Mouse (Mus musculus) cerebellum, postnatal 14 days (tissue): Measurements from ENCODE around the gene Apc2.
A peak's percentile ranks its signal among the peaks of the same experiment; 100 is the strongest.
"Not testable (repeated sequence)": the region's sequence is repeated elsewhere in the genome, so short reads cannot be mapped to it uniquely, and the experiment has no call there.

Source experiments
- DNase-seq, 2 experiments: peaks; one replicate each; pipeline ENCODE4 v3.0.0; 2021; ENCODE audit warnings: mixed read lengths in 2 of 2

Gene Apc2

GRCm38 (mm10) chr10:80344131-80344661 lies 48.4 kb downstream of the Apc2 start:
- DNase-seq, result no peak

DNA sequence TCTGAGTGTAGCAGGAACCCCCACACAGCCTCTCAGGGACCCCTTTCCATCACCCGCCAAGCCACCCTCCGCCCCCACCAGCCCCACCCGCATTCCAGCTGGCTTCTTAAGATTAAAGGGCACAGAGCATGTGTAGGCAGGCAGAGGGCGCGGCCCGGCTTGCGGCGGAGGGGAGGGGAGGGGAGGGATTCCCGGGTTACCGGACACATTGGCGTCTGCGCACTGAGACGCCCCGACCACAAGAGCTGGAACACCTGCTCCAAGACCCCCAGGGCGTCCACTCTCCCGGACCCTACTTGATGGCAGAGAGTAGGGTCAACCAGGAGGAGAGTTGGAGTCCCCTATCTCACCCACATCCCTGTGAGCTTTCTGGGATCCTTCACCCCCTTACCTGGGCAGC lies 49.3 kb downstream of the Apc2 start:
- DNase-seq, result no peak

- not testable (repeated sequence) for DNase-seq
These were observed 50.2 kb downstream of the Apc2 start for GRCm38 (mm10) chr10:80345929-80346328.

- DNase-seq, result peak in 1 of 2 experiments; percentile 45
These were observed 51.8 kb downstream of the Apc2 start for GRCm38 (mm10) chr10:80347514-80347967.

- DNase-seq, result peak in 1 of 2 experiments; percentile 56
These were observed 52.5 kb downstream of the Apc2 start, which contains the start of gene Adamtsl5 for GRCm38 (mm10) chr10:80348244-80348781. Gene Adamtsl5, minus strand, starts transcription at chr10:80348412.

GRCm38 (mm10) chr10:80348981-80349380 lies 53.2 kb downstream of the Apc2 start:
- DNase-seq, result peak in 1 of 2 experiments; percentile 33

GRCm38 (mm10) chr10:80350292-80350691 lies 54.5 kb downstream of the Apc2 start:
- peak; percentile 88 to 93 for DNase-seq

GRCm38 (mm10) chr10:80351896-80352295 lies 56.1 kb downstream of the Apc2 start:
- no peak for DNase-seq

DNA sequence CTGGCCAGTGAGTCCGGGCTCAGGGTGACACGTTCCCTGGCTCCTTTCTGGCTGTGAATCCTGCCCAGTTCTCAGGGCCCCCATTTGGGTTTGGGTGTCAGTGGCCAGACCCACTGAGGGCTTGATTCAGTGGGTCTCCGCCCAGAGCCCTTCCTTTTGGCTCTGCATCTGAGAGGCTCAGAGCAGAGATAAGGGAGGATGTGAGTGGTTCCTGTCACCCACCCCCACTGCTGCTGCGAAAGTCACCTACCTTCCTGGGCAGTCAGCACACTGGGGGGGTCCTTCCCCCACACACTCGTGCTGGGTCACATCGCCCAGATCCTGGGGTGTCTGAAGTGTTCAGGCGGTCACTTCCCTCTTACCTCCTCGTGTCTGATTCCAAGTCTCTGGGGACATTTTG lies 57.0 kb downstream of the Apc2 start:
- DNase-seq, result no peak

GRCm38 (mm10) chr10:80355431-80355830 lies 59.7 kb downstream of the Apc2 start:
- peak in 1 of 2 experiments; percentile 29 for DNase-seq

GRCm38 (mm10) chr10:80356001-80356682 lies 60.4 kb downstream of the Apc2 start, which contains the start of gene Plk5:
Gene Plk5, plus strand, starts transcription at chr10:80356459.
- peak; percentile 52 to 60 for DNase-seq

GRCm38 (mm10) chr10:80356737-80357136 lies 61.0 kb downstream of the Apc2 start:
- no peak for DNase-seq

DNA sequence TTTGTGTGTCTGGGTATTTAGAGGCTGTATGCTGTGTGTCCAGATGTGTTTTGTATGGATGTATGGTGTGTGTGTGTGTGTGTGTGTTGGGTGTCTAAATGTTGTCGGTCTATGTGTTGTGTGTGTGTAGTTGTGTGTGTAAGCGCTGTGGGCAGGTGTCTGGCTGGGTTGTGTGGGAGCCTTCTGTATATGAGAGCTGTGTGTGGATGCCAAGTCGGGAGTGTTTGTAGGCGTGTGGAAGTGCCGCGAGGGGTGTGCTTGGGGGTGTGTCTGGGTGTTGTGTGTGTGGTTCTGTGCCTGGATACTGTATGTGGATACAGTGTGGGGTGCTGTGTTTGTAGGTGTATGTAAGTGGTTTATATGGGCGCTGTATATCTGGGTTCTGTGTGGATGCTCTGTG lies 61.6 kb downstream of the Apc2 start:
- DNase-seq, result no peak

DNA sequence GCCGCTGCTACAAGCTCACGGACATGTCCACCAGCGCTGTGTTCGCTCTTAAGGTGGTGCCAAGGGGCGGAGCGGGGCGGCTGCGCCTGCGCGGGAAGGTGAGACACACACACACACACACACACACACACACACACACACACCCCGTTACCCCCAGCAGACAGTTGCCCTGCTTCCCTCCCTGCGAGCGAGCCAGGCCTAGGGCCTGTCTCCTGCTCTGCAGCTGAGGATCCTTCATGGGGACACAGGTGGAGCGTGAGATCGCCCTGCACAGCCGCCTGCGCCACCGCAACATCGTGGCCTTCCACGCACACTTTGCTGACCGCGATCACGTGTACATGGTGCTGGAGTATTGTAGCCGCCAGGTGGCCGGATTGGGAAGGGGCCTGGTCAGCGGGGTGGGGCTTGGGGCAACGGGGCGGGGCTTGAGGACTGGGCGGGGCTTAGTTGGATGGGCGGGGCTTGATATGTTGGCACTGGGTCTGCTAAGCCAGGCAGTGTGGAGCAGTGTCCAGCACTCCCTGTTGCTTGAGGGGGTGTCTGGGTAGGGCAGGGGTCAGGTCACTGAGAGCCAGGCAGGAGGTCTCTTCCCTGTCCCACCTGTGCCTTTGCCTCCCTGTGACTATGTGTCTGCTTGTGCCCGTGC lies 62.3 kb downstream of the Apc2 start:
- DNase-seq, result peak; percentile 77 to 85

DNA sequence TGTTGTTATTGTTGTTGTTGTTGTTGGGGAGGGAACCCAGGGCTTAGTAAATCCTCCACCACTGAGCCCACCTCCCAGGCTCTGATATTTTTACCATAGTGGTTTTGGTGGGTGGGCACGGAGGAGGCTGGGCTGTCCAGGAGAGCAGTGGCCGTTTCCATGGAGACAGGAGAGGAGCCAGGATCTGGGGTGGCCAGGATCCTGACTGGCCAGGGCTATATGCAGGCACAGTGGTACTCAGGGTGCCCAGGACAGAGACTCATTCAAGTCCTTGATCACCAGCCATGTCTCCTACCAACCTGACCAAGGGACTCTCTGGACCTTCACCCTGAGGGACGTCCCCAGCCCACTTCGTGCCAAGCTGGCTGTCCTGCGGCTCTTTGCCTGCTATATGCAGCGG lies 68.0 kb downstream of the Apc2 start:
- DNase-seq, result peak; percentile 56

DNA sequence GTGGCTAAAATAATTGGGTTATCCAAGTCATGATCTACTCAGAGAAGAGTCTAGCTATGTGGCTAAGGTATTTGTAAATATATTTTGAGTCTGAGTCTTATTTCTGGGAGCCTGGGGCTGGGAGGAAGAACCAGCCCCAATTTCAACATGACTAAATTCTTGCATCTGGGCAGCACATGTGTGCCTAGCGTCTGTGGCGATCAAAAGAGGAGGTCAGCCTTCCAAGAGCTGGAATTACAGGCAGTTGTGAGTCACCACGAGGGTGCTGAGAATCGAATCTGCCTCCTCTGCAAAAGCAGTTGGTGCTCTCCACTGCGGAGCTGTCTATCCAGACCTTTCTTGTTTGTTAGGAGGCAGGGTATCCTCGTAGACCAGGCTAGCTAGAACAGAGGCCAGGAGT lies 70.0 kb downstream of the Apc2 start:
- DNase-seq, result no peak
